Mouse (Mus musculus) midbrain, embryonic 14.5 days (tissue): ENCODE measurements around the gene Gm20388. TPM values are rescaled to one million over a fixed set of nuclear protein-coding genes. Genes with fewer than 3 reads are reported as not detected.

Source experiments
- ATAC-seq: fragments of 200-750 bp; cut with Nextera tagmentation; 2 replicates; pipeline ENCODE4 v1.8.0; 2017; ENCODE audit warnings: moderate number of reproducible peaks, moderate library complexity; ENCODE audit not compliant: low FRiP score, low TSS enrichment
- DNase-seq: peaks from one replicate; pipeline ENCODE4 v3.0.0-alpha.2; 2015
- H3K27ac ChIP-seq: fragments of 300-500 bp; sonication (generic); replicated peaks from 2 replicates; pipeline ENCODE4 v1.5.1; 2014; ENCODE audit warnings: mild to moderate bottlenecking, low read depth, low read length, moderate library complexity
- H3K27me3 ChIP-seq: fragments of 300-500 bp; sonication (generic); 2 replicates; pipeline ENCODE4 v1.6.1; 2014; ENCODE audit warnings: low read length, control low read depth, mixed read lengths; ENCODE audit not compliant: control insufficient read depth, insufficient read depth
- H3K36me3 ChIP-seq: fragments of 300-500 bp; sonication (generic); 2 replicates; pipeline ENCODE4 v1.6.1; 2014; ENCODE audit warnings: low read length, control low read depth; ENCODE audit not compliant: control insufficient read depth, insufficient read depth
- H3K4me1 ChIP-seq: fragments of 300-500 bp; sonication (generic); 2 replicates; pipeline ENCODE4 v1.6.1; 2014; ENCODE audit warnings: mild to moderate bottlenecking, antibody characterized with exemption, low read length, control low read depth; ENCODE audit not compliant: control insufficient read depth, insufficient read depth
- H3K4me2 ChIP-seq: fragments of 300-500 bp; sonication (generic); 2 replicates; pipeline ENCODE4 v1.6.1; 2014; ENCODE audit warnings: mild to moderate bottlenecking, low read length, moderate library complexity
- H3K4me3 ChIP-seq: fragments of 300-500 bp; sonication (generic); replicated peaks from 2 replicates; pipeline ENCODE4 v1.5.1; 2014; ENCODE audit warnings: low read depth, low read length
- H3K9ac ChIP-seq: fragments of 300-500 bp; sonication (generic); replicated peaks from 2 replicates; pipeline ENCODE4 v1.6.1; 2014; ENCODE audit warnings: mild to moderate bottlenecking, low read length, moderate library complexity
- H3K9me3 ChIP-seq: fragments of 300-500 bp; sonication (generic); 2 replicates; pipeline ENCODE4 v1.6.1; 2016; ENCODE audit warnings: low read length, control low read depth, mixed read lengths; ENCODE audit not compliant: control insufficient read depth
- WGBS: fragments of 180-500 bp; shearing (Covaris S2); extraction: QIAGEN DNeasy Blood & Tissue Kit; methylation state at CpG from one replicate; pipeline ENCODE4 v1.1.7; 2014; 5-methylcytosine and 5-hydroxymethylcytosine counted together
- polyA plus RNA-seq: library from polyadenylated mRNA; unstranded; fragments of >200 nt; fragmentation: Nextera tagmentation; extraction: Ambion mirVana; gene quantifications from 2 replicates; pipeline ENCODE4 v1.2.1, GENCODE M21; 2014

Gm20388 gene
- polyA plus RNA-seq, 1 experiment from 2014 or later, result 4.1 TPM

DNA sequence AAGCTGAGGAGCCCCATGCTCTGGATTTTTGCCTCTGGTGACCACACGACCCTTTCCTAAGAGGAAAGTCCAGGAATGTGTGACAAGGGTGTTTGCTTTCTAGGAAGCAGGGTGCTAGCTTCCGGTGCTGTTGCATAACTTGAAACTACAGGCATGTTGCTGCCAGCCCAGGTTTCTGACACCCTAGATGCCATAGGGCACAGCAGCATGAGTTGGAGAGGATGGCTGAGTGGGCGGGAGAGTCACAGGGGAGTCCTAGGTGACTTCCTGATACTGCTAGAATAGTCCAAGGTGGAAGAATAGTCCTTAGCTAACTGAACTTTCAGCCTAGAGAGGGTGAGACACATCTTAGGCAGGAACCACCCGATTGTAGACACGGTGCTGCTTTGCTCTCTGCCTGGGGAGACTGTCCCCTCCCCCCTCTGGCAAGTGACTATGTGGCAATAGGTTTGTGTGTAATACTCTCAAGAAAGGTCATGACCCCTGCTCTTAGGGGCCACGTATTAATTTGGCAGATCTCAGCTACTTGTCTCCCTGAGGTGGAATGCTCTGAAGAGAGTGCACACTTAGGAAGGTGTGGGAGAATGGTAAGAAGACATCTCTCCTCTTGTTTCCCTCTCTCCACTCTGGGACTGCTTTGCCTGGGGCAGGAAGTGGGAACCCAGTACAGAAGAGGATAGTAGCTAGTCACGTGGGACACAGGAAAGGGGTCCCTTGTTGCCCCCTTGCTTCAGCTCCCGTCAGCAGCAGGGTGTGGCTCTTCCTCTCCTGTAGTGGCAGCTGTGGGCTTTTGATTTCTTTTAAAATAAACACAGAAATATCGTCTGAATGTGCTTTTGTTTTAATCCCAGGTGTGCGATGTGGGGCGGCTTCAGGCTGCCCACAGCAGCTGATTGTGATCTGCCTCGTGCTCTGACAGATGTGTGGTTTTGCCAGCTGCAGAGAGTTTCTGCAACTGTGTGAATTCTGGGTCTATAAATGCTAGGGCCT is 2553.3 kb downstream of the Gm20388 start:
- Histone ChIP-seq H3K4me1 (peaks cover 6% of the 10 kb centered on the region; the same call in 1 of the 2 replicates), H3K27me3 (peaks cover 34% of the 10 kb centered on the region), H3K36me3 (peaks cover 32% of the 10 kb centered on the region), H3K4me3 (no peak overlapping the region), H3K9ac (no peak overlapping the region), H3K9me3 (no peaks in the 10 kb centered on the region), H3K4me2 (no peak overlapping the region), H3K27ac (no peak overlapping the region)
- no peak for ATAC-seq
- no peak for DNase-seq
- 69% methylated on average over 12 of the region's 12 CpGs for WGBS

DNA sequence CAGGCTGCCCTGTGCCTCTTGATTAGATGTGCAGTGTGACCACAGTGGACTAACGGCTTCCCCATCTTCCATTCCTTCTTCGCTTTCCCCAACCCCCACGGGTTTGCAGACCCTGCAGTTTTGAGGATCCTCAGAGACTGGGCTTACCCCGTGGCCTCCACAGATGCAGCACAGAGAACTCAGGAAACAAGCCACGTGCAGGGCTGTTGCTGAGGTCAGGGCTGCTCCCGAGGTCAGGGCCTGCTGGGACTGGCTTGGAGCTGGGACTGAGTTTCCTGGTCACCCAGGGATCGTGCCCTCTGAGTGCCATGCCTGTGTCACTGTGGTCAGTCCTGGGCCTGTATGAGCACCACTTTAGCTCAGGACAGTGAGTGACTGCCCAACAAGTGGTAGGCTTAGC is 2554.3 kb downstream of the Gm20388 start:
- Histone ChIP-seq H3K4me1 (peaks cover 6% of the 10 kb centered on the region; the same call in 1 of the 2 replicates), H3K4me3 (no peak overlapping the region), H3K27ac (no peak overlapping the region), H3K36me3 (peaks cover 40% of the 10 kb centered on the region), H3K9ac (no peak overlapping the region), H3K27me3 (peaks cover 27% of the 10 kb centered on the region), H3K9me3 (no peaks in the 10 kb centered on the region), H3K4me2 (no peak overlapping the region)
- DNase-seq (no peak), ATAC-seq (no peak)
- WGBS, result 77% methylated on average over 7 of the region's 7 CpGs

DNA sequence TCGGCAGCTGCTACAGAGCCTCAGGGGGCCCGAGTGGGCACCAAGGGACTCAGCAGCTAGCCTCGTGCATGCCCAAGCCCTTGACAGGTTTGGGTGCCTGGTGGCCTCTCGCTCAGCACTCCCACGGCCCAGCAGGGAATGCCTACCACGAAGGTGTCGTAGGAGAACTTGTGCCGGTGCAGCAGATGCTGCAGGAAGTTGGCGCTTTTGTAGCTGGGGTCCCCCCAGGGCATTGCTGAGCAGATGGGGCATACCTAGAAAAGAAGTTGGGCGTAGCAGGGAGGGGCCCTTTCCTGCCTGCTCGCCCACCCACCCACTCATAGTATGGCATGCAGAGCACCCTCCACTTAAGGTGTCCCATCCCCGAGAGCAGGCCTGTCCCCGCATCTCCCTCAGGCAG is 2557.2 kb downstream of the Gm20388 start:
- Histone ChIP-seq H3K4me2 (no peak overlapping the region), H3K9ac (no peak overlapping the region), H3K27me3 (no peaks in the 10 kb centered on the region), H3K36me3 (peaks cover 51% of the 10 kb centered on the region), H3K27ac (no peak overlapping the region), H3K9me3 (no peaks in the 10 kb centered on the region), H3K4me3 (no peak overlapping the region), H3K4me1 (no peaks in the 10 kb centered on the region)
- WGBS, result 92% methylated on average over 13 of the region's 13 CpGs
- DNase-seq, result no peak
- no peak for ATAC-seq

DNA sequence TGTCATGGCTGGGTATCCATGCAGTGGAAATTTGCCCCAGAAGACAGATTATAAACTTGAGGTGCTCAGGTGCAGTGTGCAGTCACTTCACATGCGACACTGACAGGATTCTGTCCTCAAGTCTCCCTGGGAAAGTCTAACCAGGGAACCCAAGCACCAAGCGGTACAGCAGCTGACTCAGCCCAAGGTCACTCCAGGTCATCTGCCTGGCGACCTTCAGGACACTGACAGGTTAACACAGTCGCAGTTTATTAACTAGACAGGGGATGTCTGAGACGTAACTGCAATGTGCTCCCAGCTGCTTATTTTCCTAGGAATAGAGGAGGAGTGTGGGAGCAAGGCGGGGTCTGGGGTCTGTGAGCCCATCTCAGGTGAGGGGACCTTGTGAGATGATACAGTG is 2558.8 kb downstream of the Gm20388 start:
- no peak overlapping the region for H3K4me3 ChIP-seq
- peaks cover 61% of the 10 kb centered on the region for H3K36me3 ChIP-seq
- 87% methylated on average over 6 of the region's 6 CpGs for WGBS
- H3K4me1 ChIP-seq, result 0 out of 2 replicates have a peak, but pooled peaks cover 3% of the 10 kb centered on the region
- H3K27ac ChIP-seq, result no peak overlapping the region
- no peaks in the 10 kb centered on the region for H3K27me3 ChIP-seq
- DNase-seq (no peak), ATAC-seq (no peak)
- no peak overlapping the region for H3K4me2 ChIP-seq
- H3K9me3 ChIP-seq, result no peaks in the 10 kb centered on the region
- no peak overlapping the region; the same call in 1 of the 2 replicates for H3K9ac ChIP-seq

DNA sequence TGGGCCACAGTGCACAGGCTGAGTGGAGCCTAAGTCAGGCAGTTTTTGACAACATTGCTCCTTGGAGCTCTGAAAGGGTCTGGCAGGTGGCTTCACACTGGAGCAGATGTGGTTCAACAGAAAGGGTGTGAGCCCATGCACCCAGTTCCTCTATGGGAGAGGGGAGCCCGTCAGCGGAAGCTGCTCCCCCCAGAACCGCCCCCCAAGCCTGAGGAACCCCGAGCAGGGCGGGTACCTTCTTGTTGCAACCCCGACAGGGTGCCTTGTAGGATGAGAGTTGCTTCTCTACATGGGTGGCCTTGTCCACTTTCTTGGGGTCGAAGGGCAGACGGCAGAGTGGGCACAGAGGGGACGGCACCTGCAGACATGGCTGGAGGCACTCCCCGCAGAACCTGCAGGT is 2559.3 kb downstream of the Gm20388 start:
- peaks cover 61% of the 10 kb centered on the region for H3K36me3 ChIP-seq
- no peak overlapping the region for H3K4me2 ChIP-seq
- no peak for ATAC-seq
- H3K4me1 ChIP-seq, result peaks cover 8% of the 10 kb centered on the region
- 89% methylated on average over 10 of the region's 10 CpGs for WGBS
- no peaks in the 10 kb centered on the region for H3K9me3 ChIP-seq
- H3K4me3 ChIP-seq, result no peak overlapping the region
- H3K27me3 ChIP-seq, result no peaks in the 10 kb centered on the region
- no peak overlapping the region for H3K27ac ChIP-seq
- no peak for DNase-seq
- H3K9ac ChIP-seq, result no peak overlapping the region; the same call in 1 of the 2 replicates

DNA sequence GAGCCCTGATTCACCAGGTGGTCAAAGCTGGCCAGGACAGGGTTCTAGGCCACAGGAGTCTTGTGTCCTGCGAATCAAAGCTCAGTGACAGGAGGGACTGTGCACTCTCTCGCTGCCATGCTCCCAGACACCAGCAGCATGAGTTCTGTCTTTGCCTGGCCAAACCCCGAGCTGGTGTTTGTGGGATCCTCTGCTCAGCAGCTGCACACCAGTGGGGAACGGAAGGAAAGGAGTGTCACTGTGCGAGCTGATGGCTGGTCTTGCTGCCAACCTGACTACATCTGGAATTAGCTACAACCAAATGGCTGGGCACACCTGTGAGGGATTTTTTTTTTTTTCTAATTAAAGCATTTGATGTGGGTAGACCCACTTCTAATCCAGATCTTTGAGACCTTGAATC is 2560.1 kb downstream of the Gm20388 start:
- peaks cover 61% of the 10 kb centered on the region for H3K36me3 ChIP-seq
- H3K27me3 ChIP-seq, result no peaks in the 10 kb centered on the region
- no peak for ATAC-seq
- no peak overlapping the region for H3K4me2 ChIP-seq
- H3K9me3 ChIP-seq, result no peaks in the 10 kb centered on the region
- no peak overlapping the region for H3K27ac ChIP-seq
- no peak overlapping the region for H3K4me3 ChIP-seq
- 81% methylated on average over 5 of the region's 5 CpGs for WGBS
- H3K9ac ChIP-seq, result no peak overlapping the region
- no peak for DNase-seq
- H3K4me1 ChIP-seq, result peaks cover 10% of the 10 kb centered on the region

DNA sequence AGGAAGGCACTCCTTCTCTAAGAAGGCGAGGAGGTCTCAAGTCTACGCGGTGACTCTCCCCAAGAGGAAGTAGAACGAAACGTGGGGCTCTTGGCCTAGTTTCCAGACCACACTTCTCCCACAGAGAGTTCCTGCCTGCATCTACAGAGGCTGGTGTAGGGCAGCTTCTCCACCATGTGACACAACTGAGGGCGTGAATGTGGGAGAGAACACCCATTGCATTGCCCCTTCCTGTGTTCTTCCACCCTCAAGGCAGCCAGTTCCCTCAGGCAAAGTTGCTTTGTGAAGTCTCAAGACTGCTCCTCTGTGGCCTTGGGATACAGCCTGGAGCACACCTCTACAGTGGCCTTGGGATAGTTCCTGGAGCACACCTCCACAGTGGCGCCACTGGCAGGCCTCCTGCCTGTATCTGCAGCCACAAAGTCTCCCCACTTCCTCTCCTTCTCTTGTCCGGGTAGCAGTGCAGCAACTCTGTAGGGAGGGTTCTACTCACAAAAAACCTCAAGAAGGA is 2563.3 kb downstream of the Gm20388 start:
- DNase-seq (no peak), ATAC-seq (no peak)
- Histone ChIP-seq H3K9me3 (no peaks in the 10 kb centered on the region), H3K4me3 (no peak overlapping the region), H3K27me3 (no peaks in the 10 kb centered on the region), H3K36me3 (peaks cover 45% of the 10 kb centered on the region), H3K27ac (no peak overlapping the region), H3K9ac (no peak overlapping the region), H3K4me1 (peaks cover 16% of the 10 kb centered on the region), H3K4me2 (no peak overlapping the region)
- 93% methylated on average over 8 of the region's 8 CpGs for WGBS

DNA sequence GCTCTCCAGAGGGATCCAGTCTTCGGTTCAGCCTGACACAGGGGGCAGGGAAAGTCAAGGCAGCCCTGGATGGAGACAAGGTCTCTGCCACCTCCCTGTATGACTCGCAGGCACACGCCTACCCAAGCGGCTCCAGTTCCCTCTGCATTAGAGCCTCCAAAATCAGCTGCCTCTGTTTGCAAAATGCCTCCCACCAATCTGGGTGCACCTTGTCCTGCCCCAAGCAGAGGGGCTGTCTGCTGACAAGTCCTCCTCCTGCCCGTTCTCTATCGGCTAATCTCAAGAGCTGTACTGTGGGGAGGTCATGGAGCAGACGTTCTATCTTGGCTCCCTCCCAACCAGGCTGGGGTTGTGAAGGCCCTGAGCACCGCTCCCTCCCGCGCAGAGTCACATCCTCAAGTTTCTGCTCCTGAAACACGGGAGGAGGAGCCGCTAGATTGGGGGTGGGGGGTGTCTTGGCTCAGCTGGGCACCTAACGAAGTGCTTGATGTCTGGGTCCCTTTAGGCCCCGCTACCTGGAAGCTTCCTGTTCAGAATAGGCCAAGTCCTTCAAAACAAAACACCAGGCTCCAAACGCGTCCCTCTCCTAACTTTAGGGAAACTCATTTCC is 2564.4 kb downstream of the Gm20388 start:
- peaks cover 16% of the 10 kb centered on the region for H3K4me1 ChIP-seq
- H3K36me3 ChIP-seq, result peaks cover 48% of the 10 kb centered on the region
- H3K9ac ChIP-seq, result peak overlapping the region; percentile 89
- no peaks in the 10 kb centered on the region for H3K27me3 ChIP-seq
- peak overlapping the region; percentile 99 for H3K4me3 ChIP-seq
- peak overlapping the region; percentile 95 for H3K4me2 ChIP-seq
- DNase-seq, result peak; percentile 25
- ATAC-seq, result 0 out of 2 replicates have a peak, but pooled peaks have one; percentile 6
- H3K9me3 ChIP-seq, result no peaks in the 10 kb centered on the region
- H3K27ac ChIP-seq, result no peak overlapping the region
- WGBS, result 18% methylated on average over 16 of the region's 16 CpGs
